ENCODE assay signal across 9 mouse cellular contexts in genomic region chr12:45013246-45013756, GRCm38 (mm10).
DNase-seq lines count a peak whose midpoint lies in the region; ATAC-seq and TF ChIP-seq lines count a peak whose summit lies in the region.
"Had no signal": no experiment of that assay in that cellular context is flagged by ENCODE, and none has a peak within 500 bp of the region (broad histone marks: within the 10 kb centered on the region; RNA-seq: fewer than 3 reads in every experiment).

No protein-coding gene starts in this region.

- no peak for TF ChIP-seq CTCF in lung, postnatal 0 days (IDR thresholded peaks at IDR 0.05)

- no peak overlapping the region for H3K4me3 ChIP-seq in limb, embryonic 12.5 days (replicated peaks)
- no peak overlapping the region for H3K4me3 ChIP-seq in limb, embryonic 10.5 days
- no peak overlapping the region for H3K4me3 ChIP-seq in intestine, embryonic 16.5 days (ENCODE audit: low read length)
- H3K4me3 ChIP-seq in lung, postnatal 0 days (ENCODE audit: low read depth, low read length) = no peak overlapping the region
- H3K4me3 ChIP-seq: liver, embryonic 13.5 days had no signal

- H3K9ac ChIP-seq in limb, embryonic 12.5 days (replicated peaks) = no peak overlapping the region
- no peak overlapping the region for H3K9ac ChIP-seq in intestine, embryonic 16.5 days (ENCODE audit: low read depth, low read length)
- H3K9ac ChIP-seq in lung, postnatal 0 days (replicated peaks; ENCODE audit: low read depth) = no peak overlapping the region
- H3K9ac ChIP-seq: liver, embryonic 13.5 days had no signal

- H3K36me3 ChIP-seq in limb, embryonic 12.5 days = no peaks in the 10 kb centered on the region
- no peaks in the 10 kb centered on the region for H3K36me3 ChIP-seq in limb, embryonic 10.5 days
- no peaks in the 10 kb centered on the region for H3K36me3 ChIP-seq in intestine, embryonic 16.5 days (ENCODE audit: control insufficient read depth, insufficient read depth, low read length)
- H3K36me3 ChIP-seq in lung, postnatal 0 days (ENCODE audit: insufficient read depth, low read length) = no peaks in the 10 kb centered on the region
- H3K36me3 ChIP-seq: liver, embryonic 13.5 days had no signal

- no peak overlapping the region for H3K4me2 ChIP-seq in limb, embryonic 12.5 days
- no peak overlapping the region for H3K4me2 ChIP-seq in intestine, embryonic 16.5 days (ENCODE audit: low read depth, low read length)
- 0 out of 2 replicates have a peak overlapping the region, but pooled peaks have one; percentile 3 for H3K4me2 ChIP-seq in lung, postnatal 0 days (replicated peaks; ENCODE audit: low read depth, low read length)
- H3K4me2 ChIP-seq: liver, embryonic 13.5 days had no signal

- peaks cover 28% of the 10 kb centered on the region for H3K4me1 ChIP-seq in limb, embryonic 12.5 days (replicated peaks)
- H3K4me1 ChIP-seq in limb, embryonic 10.5 days = peaks cover 9% of the 10 kb centered on the region; the same call in 1 of the 2 replicates
- no peaks in the 10 kb centered on the region; the same call in 1 of the 2 replicates for H3K4me1 ChIP-seq in intestine, embryonic 16.5 days (ENCODE audit: control insufficient read depth, insufficient read depth, low read length)
- peaks cover 20% of the 10 kb centered on the region; the same call in 1 of the 2 replicates for H3K4me1 ChIP-seq in lung, postnatal 0 days (ENCODE audit: insufficient read depth, low read depth, low read length)
- H3K4me1 ChIP-seq: liver, embryonic 13.5 days had no signal

- peak; percentile 49; the same call in 1 of the 2 replicates for ATAC-seq in limb, embryonic 12.5 days (ENCODE audit: insufficient number of reproducible peaks, insufficient read depth, low FRiP score, low TSS enrichment, low read depth)
- peak; percentile 86 for ATAC-seq in intestine, embryonic 16.5 days
- ATAC-seq in lung, postnatal 0 days = peak; percentile 93
- no peak for ATAC-seq in monocyte, adult 5-6 weeks (replicated peaks; ENCODE audit: insufficient number of reproducible peaks, low FRiP score, low TSS enrichment, poor library complexity, severe bottlenecking)

- no peaks in the 10 kb centered on the region for H3K9me3 ChIP-seq in limb, embryonic 12.5 days
- H3K9me3 ChIP-seq in limb, embryonic 10.5 days (replicated peaks) = no peaks in the 10 kb centered on the region
- H3K9me3 ChIP-seq in intestine, embryonic 16.5 days (ENCODE audit: control insufficient read depth, low read length) = no peaks in the 10 kb centered on the region
- no peaks in the 10 kb centered on the region for H3K9me3 ChIP-seq in lung, postnatal 0 days (ENCODE audit: low read length)
- H3K9me3 ChIP-seq: liver, embryonic 13.5 days had no signal

- peak overlapping the region; percentile 59 for H3K27ac ChIP-seq in limb, embryonic 12.5 days
- H3K27ac ChIP-seq in limb, embryonic 10.5 days = no peak overlapping the region
- peak overlapping the region; percentile 26 for H3K27ac ChIP-seq in intestine, embryonic 16.5 days (ENCODE audit: low read length)
- peak overlapping the region; percentile 66 for H3K27ac ChIP-seq in lung, postnatal 0 days (ENCODE audit: low read length)
- H3K27ac ChIP-seq: liver, embryonic 13.5 days had no signal

- DNase-seq in limb, embryonic 10.5 days (ENCODE audit: low spot score) = no peak
- peak; percentile 82 to 93 for DNase-seq in frontal cortex, postnatal 36 days (ENCODE audit: low spot score in 2 of 2)
- peak; percentile 73 for DNase-seq in lung, postnatal 0 days (ENCODE audit: low spot score)
- peak; percentile 38 for DNase-seq in yolk sac, embryonic 10.5 days (ENCODE audit: low spot score)
- no peak for DNase-seq in cerebellum, adult 11 months
- DNase-seq: liver, embryonic 13.5 days had no signal

- TF ChIP-seq EP300 in lung, postnatal 0 days (IDR thresholded peaks at IDR 0.05) = no peak

- 55% methylated on average over 5 of the region's 5 CpGs for WGBS in limb, embryonic 12.5 days
- 86% methylated on average over 5 of the region's 5 CpGs for WGBS in limb, embryonic 10.5 days
- WGBS in intestine, embryonic 16.5 days = 46% methylated on average over 5 of the region's 5 CpGs
- WGBS in lung, postnatal 0 days = 19% methylated on average over 5 of the region's 5 CpGs

- no peaks in the 10 kb centered on the region for H3K27me3 ChIP-seq in limb, embryonic 12.5 days
- H3K27me3 ChIP-seq in limb, embryonic 10.5 days (ENCODE audit: low read depth, poor library complexity, severe bottlenecking) = no peaks in the 10 kb centered on the region
- no peaks in the 10 kb centered on the region for H3K27me3 ChIP-seq in intestine, embryonic 16.5 days (replicated peaks; ENCODE audit: control insufficient read depth, insufficient read depth, low read length)
- H3K27me3 ChIP-seq in lung, postnatal 0 days (replicated peaks; ENCODE audit: insufficient read depth, low read length) = no peaks in the 10 kb centered on the region
- H3K27me3 ChIP-seq: liver, embryonic 13.5 days had no signal

Comparison
In these comparisons a context has a peak if more than half of its experiments do, and no peak if none do; other contexts are left out.
1. DNase-seq: peak in frontal cortex, postnatal 36 days (2 of 2), lung, postnatal 0 days (single experiment) and yolk sac, embryonic 10.5 days (single experiment); none in limb, embryonic 10.5 days (single experiment) and cerebellum, adult 11 months (single experiment).